Mouse (Mus musculus): ENCODE measurements around the gene Reln. TPM values are rescaled to one million over a fixed set of nuclear protein-coding genes. Genes with fewer than 3 reads are reported as not detected.

Reln gene
- polyA plus RNA-seq, 1 experiment from 2014 or later = 2.6 TPM

GRCm38 (mm10) chr5:22127583-22127982 is 216.9 kb downstream of the Reln start:
- Histone ChIP-seq H3K27ac (no peak overlapping the region), H3K4me1 (no peaks in the 10 kb centered on the region), H3K9me3 (no peaks in the 10 kb centered on the region), H3K4me3 (no peak overlapping the region), H3K27me3 (ENCODE audit: poor library complexity, severe bottlenecking) (no peaks in the 10 kb centered on the region), H3K36me3 (replicated peaks) (no peaks in the 10 kb centered on the region)
- no peak for DNase-seq (ENCODE audit: extremely low spot score, low spot score)

GRCm38 (mm10) chr5:22119296-22119695 is 225.2 kb downstream of the Reln start:
- 73% methylated on average over 1 of the region's 1 CpGs for WGBS
- Histone ChIP-seq H3K36me3 (replicated peaks) (no peaks in the 10 kb centered on the region), H3K27me3 (ENCODE audit: poor library complexity, severe bottlenecking) (no peaks in the 10 kb centered on the region), H3K27ac (no peak overlapping the region), H3K9me3 (no peaks in the 10 kb centered on the region), H3K4me3 (no peak overlapping the region), H3K4me1 (peaks cover 5% of the 10 kb centered on the region)
- no peak for DNase-seq (ENCODE audit: extremely low spot score, low spot score)

GRCm38 (mm10) chr5:22118456-22118855 is 226.0 kb downstream of the Reln start:
- Histone ChIP-seq H3K4me3 (no peak overlapping the region), H3K4me1 (peaks cover 5% of the 10 kb centered on the region), H3K27ac (no peak overlapping the region), H3K9me3 (no peaks in the 10 kb centered on the region), H3K27me3 (ENCODE audit: poor library complexity, severe bottlenecking) (no peaks in the 10 kb centered on the region), H3K36me3 (replicated peaks) (no peaks in the 10 kb centered on the region)
- WGBS = 54% methylated on average over 6 of the region's 6 CpGs
- DNase-seq (ENCODE audit: extremely low spot score, low spot score) = no peak

GRCm38 (mm10) chr5:22116922-22117321 is 227.6 kb downstream of the Reln start:
- peaks cover 5% of the 10 kb centered on the region for H3K4me1 ChIP-seq
- no peak for DNase-seq (ENCODE audit: extremely low spot score, low spot score)
- 89% methylated on average over 9 of the region's 9 CpGs for WGBS
- H3K27me3 ChIP-seq (ENCODE audit: poor library complexity, severe bottlenecking) = no peaks in the 10 kb centered on the region
- no peaks in the 10 kb centered on the region for H3K9me3 ChIP-seq
- no peak overlapping the region for H3K27ac ChIP-seq
- H3K36me3 ChIP-seq (replicated peaks) = no peaks in the 10 kb centered on the region
- H3K4me3 ChIP-seq = no peak overlapping the region

- DNase-seq (ENCODE audit: extremely low spot score, low spot score) = no peak
- Histone ChIP-seq H3K4me3 (no peak overlapping the region), H3K4me1 (no peaks in the 10 kb centered on the region), H3K36me3 (replicated peaks) (no peaks in the 10 kb centered on the region), H3K27ac (no peak overlapping the region), H3K27me3 (ENCODE audit: poor library complexity, severe bottlenecking) (no peaks in the 10 kb centered on the region), H3K9me3 (no peaks in the 10 kb centered on the region)
- 91% methylated on average over 9 of the region's 9 CpGs for WGBS
Observed at GRCm38 (mm10) chr5:22106811-22107485, 237.6 kb downstream of the Reln start.

- 91% methylated on average over 5 of the region's 5 CpGs for WGBS
- no peak overlapping the region for H3K4me3 ChIP-seq
Observed at GRCm38 (mm10) chr5:22094984-22095383, 249.5 kb downstream of the Reln start.

GRCm38 (mm10) chr5:22094043-22094442 is 250.5 kb downstream of the Reln start:
- Histone ChIP-seq H3K27me3 (ENCODE audit: poor library complexity, severe bottlenecking) (no peaks in the 10 kb centered on the region), H3K36me3 (replicated peaks) (no peaks in the 10 kb centered on the region), H3K4me3 (no peak overlapping the region), H3K4me1 (peaks cover 22% of the 10 kb centered on the region), H3K9me3 (no peaks in the 10 kb centered on the region), H3K27ac (no peak overlapping the region)
- 76% methylated on average over 5 of the region's 5 CpGs for WGBS
- no peak for DNase-seq (ENCODE audit: extremely low spot score, low spot score)

More at GRCm38 (mm10) chr5:22094984-22095383, 249.5 kb downstream of the Reln start:
- Histone ChIP-seq H3K27ac (no peak overlapping the region), H3K9me3 (no peaks in the 10 kb centered on the region), H3K27me3 (ENCODE audit: poor library complexity, severe bottlenecking) (no peaks in the 10 kb centered on the region), H3K4me1 (peaks cover 23% of the 10 kb centered on the region), H3K36me3 (replicated peaks) (no peaks in the 10 kb centered on the region)
- DNase-seq (ENCODE audit: extremely low spot score, low spot score) = no peak

- no peak for DNase-seq (ENCODE audit: extremely low spot score, low spot score)
- Histone ChIP-seq H3K27me3 (ENCODE audit: poor library complexity, severe bottlenecking) (no peaks in the 10 kb centered on the region), H3K9me3 (no peaks in the 10 kb centered on the region), H3K4me1 (peaks cover 22% of the 10 kb centered on the region), H3K4me3 (no peak overlapping the region), H3K36me3 (replicated peaks) (no peaks in the 10 kb centered on the region), H3K27ac (no peak overlapping the region)
- 75% methylated on average over 9 of the region's 9 CpGs for WGBS
Observed at GRCm38 (mm10) chr5:22093157-22093865, 251.2 kb downstream of the Reln start.

- Histone ChIP-seq H3K4me3 (no peak overlapping the region), H3K9me3 (no peaks in the 10 kb centered on the region), H3K27ac (no peak overlapping the region), H3K36me3 (replicated peaks) (no peaks in the 10 kb centered on the region), H3K27me3 (ENCODE audit: poor library complexity, severe bottlenecking) (peaks cover 49% of the 10 kb centered on the region), H3K4me1 (0 out of 2 replicates have a peak, but pooled peaks cover 2% of the 10 kb centered on the region)
- 67% methylated on average over 6 of the region's 6 CpGs for WGBS
- no peak for DNase-seq (ENCODE audit: extremely low spot score, low spot score)
Observed at GRCm38 (mm10) chr5:22080468-22080986, 264.0 kb downstream of the Reln start.

- H3K4me1 ChIP-seq = 0 out of 2 replicates have a peak, but pooled peaks cover 2% of the 10 kb centered on the region
- peaks cover 25% of the 10 kb centered on the region for H3K27me3 ChIP-seq (ENCODE audit: poor library complexity, severe bottlenecking)
- 0 out of 2 replicates have a peak, but pooled peaks cover 4% of the 10 kb centered on the region for H3K36me3 ChIP-seq (replicated peaks)
- 0 out of 2 replicates have a peak, but pooled peaks cover 5% of the 10 kb centered on the region for H3K9me3 ChIP-seq
- no peak overlapping the region for H3K4me3 ChIP-seq
- 77% methylated on average over 5 of the region's 5 CpGs for WGBS
- no peak overlapping the region for H3K27ac ChIP-seq
- DNase-seq (ENCODE audit: extremely low spot score, low spot score) = no peak
Observed at GRCm38 (mm10) chr5:22074971-22075370, 269.5 kb downstream of the Reln start.

GRCm38 (mm10) chr5:22072591-22072990 is 271.9 kb downstream of the Reln start:
- no peak overlapping the region for H3K4me3 ChIP-seq
- H3K4me1 ChIP-seq = no peaks in the 10 kb centered on the region
- DNase-seq (ENCODE audit: extremely low spot score, low spot score) = no peak
- 0 out of 2 replicates have a peak, but pooled peaks cover 5% of the 10 kb centered on the region for H3K9me3 ChIP-seq
- peaks cover 6% of the 10 kb centered on the region; the same call in 1 of the 2 replicates for H3K27me3 ChIP-seq (ENCODE audit: poor library complexity, severe bottlenecking)
- 0 out of 2 replicates have a peak, but pooled peaks cover 4% of the 10 kb centered on the region for H3K36me3 ChIP-seq (replicated peaks)
- WGBS = 86% methylated on average over 6 of the region's 6 CpGs
- H3K27ac ChIP-seq = no peak overlapping the region

- Histone ChIP-seq H3K36me3 (replicated peaks) (no peaks in the 10 kb centered on the region), H3K9me3 (no peaks in the 10 kb centered on the region), H3K27ac (no peak overlapping the region), H3K4me3 (no peak overlapping the region), H3K27me3 (ENCODE audit: poor library complexity, severe bottlenecking) (no peaks in the 10 kb centered on the region), H3K4me1 (no peaks in the 10 kb centered on the region)
- DNase-seq (ENCODE audit: extremely low spot score, low spot score) = no peak
- 92% methylated on average over 6 of the region's 6 CpGs for WGBS
Observed at GRCm38 (mm10) chr5:22059251-22059650, 285.3 kb downstream of the Reln start.

- 91% methylated on average over 6 of the region's 6 CpGs for WGBS
- Histone ChIP-seq H3K36me3 (replicated peaks) (no peaks in the 10 kb centered on the region), H3K4me1 (no peaks in the 10 kb centered on the region), H3K27ac (no peak overlapping the region), H3K27me3 (ENCODE audit: poor library complexity, severe bottlenecking) (no peaks in the 10 kb centered on the region), H3K4me3 (no peak overlapping the region), H3K9me3 (no peaks in the 10 kb centered on the region)
- DNase-seq (ENCODE audit: extremely low spot score, low spot score) = no peak
Observed at GRCm38 (mm10) chr5:22041825-22042224, 302.7 kb downstream of the Reln start.
